Mouse (Mus musculus) ES-Bruce4 (cell line): ENCODE measurements around the gene Cab39.

Source experiments
- CTCF ChIP-seq: IDR thresholded peaks from one replicate; pipeline ENCODE4 v1.8.1; 2011; ENCODE audit warnings: low read depth, low read length
- POLR2A ChIP-seq: IDR thresholded peaks from one replicate; pipeline ENCODE4 v1.8.1; 2011; ENCODE audit warnings: low read length; ENCODE audit not compliant: insufficient read depth

GRCm38 (mm10) chr1:85802517-85802916, 9.3 kb downstream of the Cab39 start:
- TF ChIP-seq CTCF: no peak
- no peak for TF ChIP-seq POLR2A
